ENCODE assay signal across 20 mouse cellular contexts in genomic region chr3:87635514-87635913, GRCm38 (mm10). TPM values are rescaled to one million over a fixed set of nuclear protein-coding genes. Genes with fewer than 3 reads are reported as not detected.
A peak's percentile ranks its signal among the peaks of the same experiment; 100 is the strongest.
DNase-seq lines count a peak whose midpoint lies in the region; ATAC-seq and TF ChIP-seq lines count a peak whose summit lies in the region.
"Had no signal": no experiment of that assay in that cellular context is flagged by ENCODE, and none has a peak within 500 bp of the region (broad histone marks: within the 10 kb centered on the region; RNA-seq: fewer than 3 reads in every experiment).

No protein-coding gene starts in this region.

- no peak for TF ChIP-seq POLR2A in limb, embryonic 14.5 days (IDR thresholded peaks at IDR 0.05; ENCODE audit: borderline replicate concordance, extremely low read depth, insufficient read depth, insufficient read length)

- DNase-seq in cerebellum, adult 9-11 months: peak; percentile 39
- no peak for DNase-seq in cerebellum, adult 11 months
- DNase-seq in limb, embryonic 14.5 days (ENCODE audit: low spot score): peak; percentile 9
- no peak for DNase-seq in limb, embryonic 10.5 days (ENCODE audit: low spot score)
- peak; percentile 32 to 55 for DNase-seq in cerebellum, postnatal 14 days
- no peak for DNase-seq in stomach, postnatal 0 days (ENCODE audit: low spot score)
- DNase-seq: adrenal gland, adult 8-10 months; adrenal gland, postnatal 36 days; embryo, embryonic 11 days; forebrain, postnatal 0 days; gastrocnemius, postnatal 14 days; heart, postnatal 4 days; kidney, adult 2 months had no signal

- no peak overlapping the region for H3K4me2 ChIP-seq in limb, embryonic 14.5 days (replicated peaks; ENCODE audit: low read depth, low read length, severe bottlenecking)
- no peak overlapping the region for H3K4me2 ChIP-seq in stomach, postnatal 0 days (replicated peaks; ENCODE audit: low read depth)
- H3K4me2 ChIP-seq: embryonic facial prominence, embryonic 12.5 days; forebrain, embryonic 12.5 days; heart, embryonic 12.5 days; hindbrain, embryonic 12.5 days; kidney, embryonic 15.5 days had no signal

- TF ChIP-seq CTCF in stomach, postnatal 0 days (IDR thresholded peaks at IDR 0.05; ENCODE audit: low read depth): no peak

- 58% methylated on average over 4 of the region's 4 CpGs for WGBS in limb, embryonic 14.5 days
- WGBS in limb, embryonic 10.5 days: 81% methylated on average over 4 of the region's 4 CpGs
- 51% methylated on average over 4 of the region's 4 CpGs for WGBS in stomach, postnatal 0 days

- no peaks in the 10 kb centered on the region for H3K27me3 ChIP-seq in limb, embryonic 14.5 days (ENCODE audit: control insufficient read depth, insufficient read depth, low read length)
- no peaks in the 10 kb centered on the region for H3K27me3 ChIP-seq in limb, embryonic 10.5 days (ENCODE audit: low read depth, poor library complexity, severe bottlenecking)
- H3K27me3 ChIP-seq in stomach, postnatal 0 days (ENCODE audit: control insufficient read depth, insufficient read depth, low read length): no peaks in the 10 kb centered on the region
- H3K27me3 ChIP-seq: embryonic facial prominence, embryonic 12.5 days; forebrain, embryonic 12.5 days; heart, embryonic 12.5 days; hindbrain, embryonic 12.5 days; kidney, embryonic 15.5 days had no signal

- no peak overlapping the region for H3K4me3 ChIP-seq in limb, embryonic 14.5 days (replicated peaks; ENCODE audit: low read length)
- no peak overlapping the region for H3K4me3 ChIP-seq in limb, embryonic 10.5 days
- H3K4me3 ChIP-seq in stomach, postnatal 0 days (ENCODE audit: low read depth, low read length): no peak overlapping the region
- H3K4me3 ChIP-seq: embryonic facial prominence, embryonic 12.5 days; forebrain, embryonic 12.5 days; heart, embryonic 12.5 days; hindbrain, embryonic 12.5 days; kidney, embryonic 15.5 days had no signal

- H3K9me3 ChIP-seq in limb, embryonic 14.5 days (ENCODE audit: control insufficient read depth, low read length): no peaks in the 10 kb centered on the region
- no peaks in the 10 kb centered on the region for H3K9me3 ChIP-seq in limb, embryonic 10.5 days (replicated peaks)
- no peaks in the 10 kb centered on the region for H3K9me3 ChIP-seq in stomach, postnatal 0 days (ENCODE audit: control insufficient read depth, low read length)
- H3K9me3 ChIP-seq: embryonic facial prominence, embryonic 12.5 days; forebrain, embryonic 12.5 days; heart, embryonic 12.5 days; hindbrain, embryonic 12.5 days; kidney, embryonic 15.5 days had no signal

- ATAC-seq in limb, embryonic 14.5 days (ENCODE audit: low FRiP score, low read depth): no peak
- peak; percentile 54; the same call in 1 of the 2 replicates for ATAC-seq in stomach, postnatal 0 days (ENCODE audit: low FRiP score, low TSS enrichment)
- no peak for ATAC-seq in inflammation-experienced regulatory T-cells, adult 6 months
- ATAC-seq: forebrain, postnatal 0 days; intestine, embryonic 16.5 days had no signal

- H3K9ac ChIP-seq in limb, embryonic 14.5 days (ENCODE audit: low read depth, low read length, severe bottlenecking): no peak overlapping the region
- no peak overlapping the region for H3K9ac ChIP-seq in stomach, postnatal 0 days (ENCODE audit: low read length)
- H3K9ac ChIP-seq: embryonic facial prominence, embryonic 12.5 days; forebrain, embryonic 12.5 days; forebrain, postnatal 0 days; heart, embryonic 12.5 days; hindbrain, embryonic 12.5 days; kidney, embryonic 15.5 days had no signal

- no peak for TF ChIP-seq EP300 in stomach, postnatal 0 days (optimal IDR thresholded peaks at IDR 0.05)

- peaks cover 6% of the 10 kb centered on the region; the same call in 1 of the 2 replicates for H3K36me3 ChIP-seq in limb, embryonic 14.5 days (ENCODE audit: control insufficient read depth, insufficient read depth, low read length)
- peaks cover 9% of the 10 kb centered on the region; the same call in 1 of the 2 replicates for H3K36me3 ChIP-seq in limb, embryonic 10.5 days
- H3K36me3 ChIP-seq in stomach, postnatal 0 days (ENCODE audit: control insufficient read depth, insufficient read depth, low read length): no peaks in the 10 kb centered on the region
- H3K36me3 ChIP-seq: embryonic facial prominence, embryonic 12.5 days; forebrain, embryonic 12.5 days; hindbrain, embryonic 12.5 days; kidney, embryonic 15.5 days had no signal

- H3K27ac ChIP-seq in limb, embryonic 14.5 days (replicated peaks; ENCODE audit: low read depth, low read length): no peak overlapping the region
- H3K27ac ChIP-seq in limb, embryonic 10.5 days: no peak overlapping the region
- no peak overlapping the region for H3K27ac ChIP-seq in stomach, postnatal 0 days (replicated peaks)
- H3K27ac ChIP-seq: embryonic facial prominence, embryonic 12.5 days; forebrain, embryonic 12.5 days; hindbrain, embryonic 12.5 days; kidney, embryonic 15.5 days had no signal

- peaks cover 7% of the 10 kb centered on the region; the same call in 1 of the 2 replicates for H3K4me1 ChIP-seq in limb, embryonic 14.5 days (ENCODE audit: control insufficient read depth, insufficient read depth, low read length)
- peaks cover 3% of the 10 kb centered on the region for H3K4me1 ChIP-seq in limb, embryonic 10.5 days
- no peaks in the 10 kb centered on the region for H3K4me1 ChIP-seq in stomach, postnatal 0 days (replicated peaks; ENCODE audit: control insufficient read depth, insufficient read depth)
- H3K4me1 ChIP-seq: hindbrain, embryonic 12.5 days had no signal

RNA-seq across cellular contexts. Expression of gene Arhgef11, which starts 18.2 kb away (rescaled TPM):
- 28.2 and 36.4 TPM in 2 replicates for polyA plus RNA-seq in limb, embryonic 14.5 days (2012; rRNA removed)
- 16.1 and 19.0 TPM in 2 replicates for polyA plus RNA-seq in limb, embryonic 14.5 days (2014; fragmentation: Nextera tagmentation; extraction: Ambion mirVana)
- 14.3 and 19.5 TPM in 2 replicates for polyA plus RNA-seq in limb, embryonic 10.5 days (2016; fragmentation: Nextera tagmentation; extraction: Ambion mirVana)
- 5.9 and 6.1 TPM in 2 replicates for polyA plus RNA-seq in stomach, postnatal 0 days (2015; fragmentation: Nextera tagmentation; extraction: Ambion mirVana)
- polyA plus RNA-seq in inflammation-experienced regulatory T-cells, adult 6 months (2017; shearing (Covaris generic)): 1 to 10 TPM; 2.0 to 4.4 (median 4.0) TPM

Comparison
In these comparisons a context has a peak if more than half of its experiments do, and no peak if none do; other contexts are left out.
1. DNase-seq: peak in cerebellum, adult 9-11 months (single experiment), limb, embryonic 14.5 days (single experiment) and cerebellum, postnatal 14 days (2 of 2); none in cerebellum, adult 11 months (single experiment), limb, embryonic 10.5 days (single experiment) and stomach, postnatal 0 days (single experiment).